Mouse (Mus musculus) liver, postnatal 0 days (tissue): ENCODE results near the gene Naif1.

Experiments
- CTCF ChIP-seq: sonication (generic); IDR thresholded peaks from 2 replicates; pipeline ENCODE4 v1.5.1; 2016; ENCODE audit warnings: antibody characterized with exemption, low read depth
- EP300 ChIP-seq: IDR thresholded peaks from 2 replicates; pipeline ENCODE4 v1.6.1; 2016; ENCODE audit warnings: antibody characterized with exemption, low read depth, mild to moderate bottlenecking

GRCm38 (mm10) chr2:32441550-32441949 is 8.7 kb upstream of the Naif1 start:
- no peak for TF ChIP-seq CTCF
- no peak for TF ChIP-seq EP300
